Mouse (Mus musculus) fat pad, adult 2 months (tissue): ENCODE data around the gene Sorcs2.
"Not testable (repeated sequence)": the region's sequence is repeated elsewhere in the genome, so short reads cannot be mapped to it uniquely, and the experiment has no call there.

ENCODE experiments used
- DNase-seq: peaks from one replicate; pipeline ENCODE4 v3.0.0-alpha.2; 2011; ENCODE audit warnings: low read depth, low spot score; ENCODE audit errors: extremely low read depth

Gene Sorcs2

GRCm38 (mm10) chr5:36252746-36253504, 145.0 kb downstream of the Sorcs2 start:
- DNase-seq, result no peak

- no peak for DNase-seq
Observed at GRCm38 (mm10) chr5:36248022-36248421, 149.9 kb downstream of the Sorcs2 start.

GRCm38 (mm10) chr5:36237526-36237925, 160.4 kb downstream of the Sorcs2 start:
- DNase-seq, result not testable (repeated sequence)

GRCm38 (mm10) chr5:36230301-36230780, 167.6 kb downstream of the Sorcs2 start:
- no peak for DNase-seq

- DNase-seq, result no peak
Observed at GRCm38 (mm10) chr5:36228405-36229370, 169.3 kb downstream of the Sorcs2 start.

- DNase-seq, result no peak
Observed at GRCm38 (mm10) chr5:36226296-36226695, 171.6 kb downstream of the Sorcs2 start.

GRCm38 (mm10) chr5:36225855-36226254, 172.1 kb downstream of the Sorcs2 start:
- no peak for DNase-seq

- DNase-seq, result no peak
Observed at GRCm38 (mm10) chr5:36223787-36224186, 174.2 kb downstream of the Sorcs2 start.

GRCm38 (mm10) chr5:36220626-36221025, 177.3 kb downstream of the Sorcs2 start:
- no peak for DNase-seq

GRCm38 (mm10) chr5:36220105-36220504, 177.8 kb downstream of the Sorcs2 start:
- no peak for DNase-seq

- DNase-seq, result no peak
Observed at GRCm38 (mm10) chr5:36213310-36213709, 184.6 kb downstream of the Sorcs2 start.

GRCm38 (mm10) chr5:36208803-36209202, 189.1 kb downstream of the Sorcs2 start:
- no peak for DNase-seq

- no peak for DNase-seq
Observed at GRCm38 (mm10) chr5:36205397-36205796, 192.5 kb downstream of the Sorcs2 start.

GRCm38 (mm10) chr5:36203916-36204315, 194.0 kb downstream of the Sorcs2 start, which contains the start of gene Psapl1:
Psapl1 (plus strand) TSS chr5:36204021.
- no peak for DNase-seq

GRCm38 (mm10) chr5:36203421-36203820, 194.5 kb downstream of the Sorcs2 start:
- DNase-seq, result no peak

GRCm38 (mm10) chr5:36202781-36203180, 195.2 kb downstream of the Sorcs2 start:
- DNase-seq, result peak; percentile 90

GRCm38 (mm10) chr5:36199519-36199918, 198.4 kb downstream of the Sorcs2 start:
- no peak for DNase-seq

- no peak for DNase-seq
Observed at GRCm38 (mm10) chr5:36195436-36195835, 202.5 kb downstream of the Sorcs2 start.

- no peak for DNase-seq
Observed at GRCm38 (mm10) chr5:36194631-36195030, 203.3 kb downstream of the Sorcs2 start.

- DNase-seq, result no peak
Observed at GRCm38 (mm10) chr5:36192677-36193076, 205.3 kb downstream of the Sorcs2 start.

GRCm38 (mm10) chr5:36191876-36192275, 206.1 kb downstream of the Sorcs2 start:
- DNase-seq, result no peak

GRCm38 (mm10) chr5:36191285-36191684, 206.7 kb downstream of the Sorcs2 start:
- no peak for DNase-seq
